Mouse (Mus musculus): Measurements from ENCODE around the gene Rnf141.

Rnf141 gene

DNA sequence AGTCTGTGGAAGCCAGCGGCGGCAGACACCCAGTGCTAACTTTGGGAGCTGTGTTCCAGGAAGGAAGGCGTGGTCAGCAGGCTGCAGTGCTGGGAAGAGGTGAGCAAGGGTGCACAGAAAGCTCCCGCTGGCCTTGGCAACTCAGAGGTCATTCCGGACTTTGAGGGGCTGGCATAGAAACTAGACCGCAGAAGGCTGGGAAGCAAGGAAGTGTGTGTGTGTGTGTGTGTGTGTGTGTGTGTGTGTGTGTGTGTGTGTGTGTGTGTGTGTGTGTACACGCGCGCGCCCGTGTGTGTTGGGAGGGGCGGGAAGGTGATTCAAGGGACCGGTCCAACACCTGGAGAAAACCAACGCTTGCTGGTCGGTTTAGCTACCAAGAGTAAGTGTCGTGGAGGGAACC, 76.3 kb downstream of the Rnf141 start, which contains the start of gene Ampd3:
TSS of gene Ampd3 (plus strand) at position 206 of the 400 bp plus-strand sequence.
- no peak for DNase-seq (ENCODE audit: low spot score)

DNA sequence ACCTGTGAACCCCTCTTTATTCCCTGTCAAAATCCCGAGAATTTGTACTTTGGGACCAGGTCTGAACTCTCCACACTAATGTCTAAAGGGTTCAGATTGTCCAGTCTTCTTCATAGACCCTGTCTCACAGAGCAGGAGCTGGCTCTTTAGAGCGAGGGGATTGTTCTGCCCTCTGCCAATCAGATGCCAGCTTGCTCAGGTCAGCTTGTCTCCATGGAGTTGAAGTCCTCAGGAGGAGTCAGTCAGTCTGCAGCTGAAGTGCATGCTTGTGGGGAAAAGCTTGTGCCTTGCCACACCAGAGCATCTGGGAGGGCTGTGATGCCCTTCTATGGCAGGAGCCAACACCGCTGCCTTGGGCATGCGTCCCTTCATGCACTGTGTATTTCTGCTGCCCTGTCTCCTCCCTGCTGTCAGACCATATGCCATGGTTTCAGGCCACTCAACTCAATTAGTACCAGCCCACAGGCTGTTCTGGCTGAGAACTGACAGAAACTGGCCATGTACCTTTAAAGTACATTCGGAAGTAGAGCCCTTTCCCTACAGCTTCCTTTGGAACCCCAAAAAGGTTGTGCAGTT, 81.6 kb downstream of the Rnf141 start:
- DNase-seq (ENCODE audit: low spot score): no peak

DNA sequence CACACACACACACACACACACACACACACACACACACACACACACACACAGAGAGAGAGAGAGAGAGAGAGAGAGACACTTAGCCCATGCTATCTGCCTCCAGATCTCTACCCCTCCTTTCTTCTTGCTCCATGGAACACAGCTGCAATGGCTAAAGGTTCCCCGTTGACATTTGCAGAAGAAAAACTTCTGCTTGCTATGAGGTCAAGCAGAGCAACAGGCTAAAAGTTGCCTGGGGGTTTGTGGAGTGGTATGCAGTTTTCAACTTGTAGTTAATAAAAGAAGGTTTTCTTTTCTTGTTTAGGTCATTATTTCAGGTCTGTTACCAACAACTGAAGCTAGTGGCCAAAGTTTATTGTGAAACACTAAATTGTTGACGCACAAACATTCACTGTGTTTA, 87.8 kb downstream of the Rnf141 start:
- no peak for DNase-seq (ENCODE audit: low spot score)

DNA sequence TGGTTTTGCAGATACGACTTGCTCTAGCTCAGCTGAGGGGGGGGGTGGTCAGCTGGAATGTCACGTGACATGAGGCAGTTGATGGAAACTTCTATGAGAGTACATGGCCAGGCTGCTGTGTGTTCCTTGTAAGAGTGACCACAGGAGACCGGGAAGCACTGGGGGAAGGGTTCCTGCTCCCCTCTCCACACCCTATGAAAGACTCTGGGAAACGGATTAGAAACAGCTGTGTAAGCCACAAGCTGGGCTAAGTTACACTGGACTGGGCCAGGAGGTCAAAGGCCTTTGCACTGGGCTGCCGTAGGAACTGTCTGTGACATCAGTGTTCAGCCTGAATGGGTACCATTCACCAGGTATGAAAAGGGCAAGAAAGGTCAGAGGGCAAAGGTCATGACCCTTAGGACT, 90.3 kb downstream of the Rnf141 start:
- DNase-seq (ENCODE audit: low spot score): peak; percentile 84

DNA sequence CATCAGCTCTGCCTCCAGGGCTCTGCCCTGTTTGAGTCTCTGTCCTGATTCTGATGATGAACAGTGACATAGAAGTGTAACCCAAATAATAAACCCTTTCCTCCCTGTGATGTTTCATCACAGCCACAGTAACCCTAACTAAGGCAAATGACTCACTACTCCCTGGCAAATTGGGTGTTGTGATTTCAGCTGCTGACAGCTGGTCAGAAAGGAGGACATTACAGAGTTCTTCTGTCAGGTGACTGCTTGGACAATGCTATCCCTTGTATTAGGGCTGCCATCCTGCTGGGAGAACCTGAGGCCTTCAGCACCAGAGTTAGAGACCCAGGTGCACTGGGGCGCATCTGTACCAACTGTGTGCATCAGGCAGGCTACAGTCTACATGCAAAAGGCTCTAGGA, 90.9 kb downstream of the Rnf141 start:
- no peak for DNase-seq (ENCODE audit: low spot score)

DNA sequence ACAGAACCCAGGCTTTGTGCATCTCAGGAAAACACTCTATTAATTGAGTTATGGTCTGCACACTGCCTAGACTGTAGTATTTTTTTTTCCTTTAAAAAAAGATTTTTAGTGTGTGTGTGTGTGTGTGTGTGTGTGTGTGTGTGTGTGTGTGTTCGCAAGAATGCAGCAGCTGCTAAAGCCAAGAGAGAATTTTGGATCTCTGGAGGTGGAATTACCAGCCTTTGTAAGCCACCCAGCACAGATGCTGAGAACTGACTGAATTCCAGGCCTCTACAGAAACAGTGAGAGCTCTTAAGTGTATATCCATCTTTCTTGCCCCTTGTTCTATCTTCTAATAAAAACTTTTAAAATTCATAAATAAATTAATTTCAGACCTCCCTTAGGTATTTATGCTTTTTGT, 92.6 kb downstream of the Rnf141 start:
- no peak for DNase-seq (ENCODE audit: low spot score)

DNA sequence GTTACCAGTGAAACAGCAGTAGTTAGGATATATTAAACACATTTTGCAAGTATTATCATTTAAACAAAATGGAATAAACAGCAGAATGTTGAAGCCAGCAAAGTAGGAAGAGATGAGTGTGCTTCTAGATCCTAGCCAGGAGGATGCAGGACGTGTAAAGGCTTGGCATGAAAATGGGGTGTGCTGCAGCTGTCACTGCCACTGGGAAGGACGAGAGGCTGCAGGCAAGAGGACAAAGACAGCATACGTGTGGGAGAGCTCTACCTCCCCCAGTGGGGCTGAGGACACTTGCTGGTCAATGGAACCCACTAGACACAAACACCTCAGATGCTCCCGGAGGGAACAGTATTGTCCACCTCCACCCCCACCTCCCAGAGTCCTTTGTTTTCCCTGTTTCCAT, 93.4 kb downstream of the Rnf141 start:
- no peak for DNase-seq (ENCODE audit: low spot score)

Measured in embryo, embryonic 10.5 days (tissue).